Mouse (Mus musculus) adrenal gland, postnatal 4 days (tissue): ENCODE results near the gene Tmem259. TPM values are rescaled to one million over a fixed set of nuclear protein-coding genes. Genes with fewer than 3 reads are reported as not detected.
"Not testable (repeated sequence)": the region's sequence is repeated elsewhere in the genome, so short reads cannot be mapped to it uniquely, and the experiment has no call there.

Experiments used
- DNase-seq, 2 experiments: peaks; one replicate each; pipeline ENCODE4 v3.0.0; 2021 to 2022; ENCODE audit warnings: low spot score in 2 of 2, mixed read lengths in 2 of 2
- total RNA-seq, 2 experiments: library from RNA; stranded (reverse); gene quantifications; 2 replicates each; pipeline ENCODE4 v1.2.3; 2021

Tmem259 gene
- total RNA-seq, 2 experiments from 2014 or later, result 146 to 147 TPM

DNA sequence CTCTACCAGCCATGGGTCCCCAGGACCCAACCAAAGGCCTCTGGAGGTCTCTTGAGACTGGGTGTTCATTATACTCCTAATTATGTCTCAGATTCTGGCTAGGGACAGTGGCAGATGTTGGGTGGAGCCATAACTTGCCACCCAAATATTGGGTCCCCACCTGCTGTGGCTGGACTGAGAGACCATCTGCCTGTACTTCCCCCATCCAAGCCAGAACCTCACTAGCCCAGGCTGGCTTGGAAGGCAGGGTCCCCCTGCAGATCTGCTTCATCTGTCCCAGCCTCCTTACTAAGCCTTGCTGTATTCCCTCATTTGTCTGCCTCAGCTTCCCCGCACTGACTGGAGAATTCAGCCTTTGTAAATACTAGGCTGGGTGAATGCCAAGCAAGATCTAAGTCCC, 15.9 kb downstream of the Tmem259 start:
- no peak for DNase-seq

GRCm38 (mm10) chr10:79966886-79967400, 17.2 kb downstream of the Tmem259 start:
- DNase-seq, result no peak

GRCm38 (mm10) chr10:79965325-79965724, 18.8 kb downstream of the Tmem259 start:
- DNase-seq, result no peak

- DNase-seq, result no peak
Observed at GRCm38 (mm10) chr10:79964727-79965126, 19.4 kb downstream of the Tmem259 start.

GRCm38 (mm10) chr10:79960671-79961294, 23.3 kb downstream of the Tmem259 start:
- DNase-seq, result no peak

DNA sequence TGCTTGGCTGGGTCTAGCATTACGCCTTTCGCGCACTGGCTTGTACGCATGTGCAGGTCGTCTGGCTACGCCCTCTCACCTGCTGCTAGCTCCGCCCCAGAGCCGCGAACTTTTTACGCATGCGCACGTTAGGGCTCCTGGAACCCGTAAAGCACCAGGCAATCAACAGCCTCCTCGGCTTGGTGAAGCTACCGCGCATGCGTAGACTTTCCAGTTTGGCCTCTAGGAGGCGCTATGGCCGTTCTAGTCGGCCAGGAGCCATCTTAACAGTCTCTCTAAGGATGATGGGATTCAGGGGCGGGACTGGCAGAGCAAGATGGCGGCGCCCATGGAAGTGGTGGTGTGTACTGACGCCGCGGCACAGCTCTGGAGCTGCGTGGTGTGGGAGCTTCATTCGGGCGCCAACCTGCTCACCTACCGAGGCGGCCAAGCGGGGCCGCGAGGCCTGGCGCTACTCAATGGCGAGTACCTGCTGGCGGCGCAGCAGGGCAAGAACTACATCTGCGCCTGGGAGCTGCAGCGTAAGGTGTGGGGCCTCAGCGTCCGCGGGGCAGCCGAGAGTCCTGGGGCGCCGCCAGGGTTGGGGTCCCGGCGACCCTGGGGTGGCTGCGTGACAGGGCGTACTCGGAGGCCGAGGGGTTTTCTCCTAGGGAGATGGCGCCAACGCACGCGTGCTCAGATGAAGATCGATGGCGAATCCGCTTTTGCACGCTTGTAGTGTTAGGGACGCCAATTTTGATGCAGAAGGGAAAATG, 24.1 kb downstream of the Tmem259 start, which contains the start of gene Wdr18:
Gene Wdr18 (plus strand): TSS at position 306 of the 755 bp plus-strand sequence.
- DNase-seq, result peak; percentile 97 to 99

GRCm38 (mm10) chr10:79959412-79959811, 24.7 kb downstream of the Tmem259 start:
- not testable (repeated sequence) for DNase-seq

GRCm38 (mm10) chr10:79958140-79958816, 25.9 kb downstream of the Tmem259 start:
- DNase-seq, result peak; percentile 61 to 74

GRCm38 (mm10) chr10:79956643-79957154, 27.4 kb downstream of the Tmem259 start:
- DNase-seq, result no peak

DNA sequence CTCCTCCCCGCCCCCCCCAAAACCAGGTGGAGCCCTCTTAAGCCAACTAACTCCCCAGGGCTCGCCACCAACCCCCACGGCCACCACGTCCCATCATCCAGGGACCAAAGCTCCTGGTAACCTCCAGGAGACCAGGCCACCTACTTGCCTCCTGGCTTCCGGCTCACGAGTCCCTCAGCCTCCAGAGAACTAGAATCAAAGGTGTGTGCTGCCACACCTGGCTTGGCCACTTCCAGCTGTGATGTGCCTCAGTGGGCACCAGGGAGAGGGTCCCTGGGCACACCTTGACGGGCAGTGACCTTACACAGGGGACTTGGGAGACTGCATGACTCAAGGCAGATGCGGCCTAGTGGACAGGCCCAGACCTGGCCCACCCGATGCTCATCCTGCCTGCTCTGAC, 28.4 kb downstream of the Tmem259 start:
- no peak for DNase-seq

DNA sequence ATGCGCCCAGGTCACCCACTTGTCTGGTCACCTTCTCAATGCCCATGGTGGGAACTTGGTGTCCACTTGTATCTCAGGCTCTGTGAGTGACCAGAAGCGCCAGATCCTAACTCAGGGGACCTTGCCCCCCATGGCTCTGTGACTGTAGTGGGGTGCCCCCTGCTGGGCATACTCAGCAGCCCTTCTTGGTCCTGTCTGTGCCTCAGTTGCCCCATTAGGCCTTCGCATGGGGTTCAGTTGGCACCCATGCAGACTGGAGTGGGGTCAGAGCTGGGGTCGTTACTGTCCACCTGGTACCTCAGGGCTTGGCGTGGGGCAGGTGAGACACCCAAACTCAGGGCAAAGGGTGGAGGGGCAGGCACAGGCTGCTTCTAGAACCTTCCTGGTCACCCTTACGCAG, 30.2 kb downstream of the Tmem259 start:
- DNase-seq, result no peak

DNA sequence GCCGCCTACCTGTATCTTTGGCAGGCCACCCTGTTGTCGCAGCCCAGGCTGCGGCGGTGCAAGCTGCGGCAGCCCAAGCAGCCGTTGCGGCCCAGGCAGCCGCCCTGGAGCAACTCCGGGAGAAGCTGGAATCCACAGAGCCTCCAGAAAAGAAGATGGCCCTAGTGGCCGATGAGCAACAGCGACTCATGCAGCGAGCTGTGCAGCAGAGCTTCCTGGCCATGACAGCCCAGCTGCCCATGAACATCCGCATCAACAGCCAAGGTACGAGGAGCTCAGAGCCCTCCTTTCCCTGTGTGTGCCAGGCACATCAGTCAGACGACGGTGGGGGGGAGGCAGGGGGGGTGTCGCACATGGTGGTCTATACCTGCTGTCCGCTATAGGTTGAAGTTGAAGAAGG, 33.5 kb downstream of the Tmem259 start:
- DNase-seq, result no peak

DNA sequence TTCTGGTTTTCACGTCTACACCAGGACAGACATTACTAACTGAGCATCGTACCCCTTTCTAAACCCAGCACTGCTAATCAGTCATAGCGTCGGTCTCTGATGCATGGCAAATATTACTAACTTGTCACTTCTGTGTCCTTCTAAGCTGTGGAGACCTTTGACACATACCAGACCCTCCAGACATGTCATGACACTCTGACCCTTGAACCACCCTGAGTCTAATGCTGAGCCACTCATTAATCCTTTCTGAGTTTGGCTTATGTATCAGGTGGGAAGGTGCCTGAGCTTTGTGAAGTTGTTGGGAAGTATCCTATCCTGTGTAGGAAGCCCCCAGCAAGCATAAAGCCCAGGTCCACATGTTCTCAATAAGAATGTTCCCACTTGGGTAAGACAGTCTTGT, 34.3 kb downstream of the Tmem259 start:
- DNase-seq, result no peak

- DNase-seq, result no peak
Observed at GRCm38 (mm10) chr10:79947502-79947901, 36.6 kb downstream of the Tmem259 start.

DNA sequence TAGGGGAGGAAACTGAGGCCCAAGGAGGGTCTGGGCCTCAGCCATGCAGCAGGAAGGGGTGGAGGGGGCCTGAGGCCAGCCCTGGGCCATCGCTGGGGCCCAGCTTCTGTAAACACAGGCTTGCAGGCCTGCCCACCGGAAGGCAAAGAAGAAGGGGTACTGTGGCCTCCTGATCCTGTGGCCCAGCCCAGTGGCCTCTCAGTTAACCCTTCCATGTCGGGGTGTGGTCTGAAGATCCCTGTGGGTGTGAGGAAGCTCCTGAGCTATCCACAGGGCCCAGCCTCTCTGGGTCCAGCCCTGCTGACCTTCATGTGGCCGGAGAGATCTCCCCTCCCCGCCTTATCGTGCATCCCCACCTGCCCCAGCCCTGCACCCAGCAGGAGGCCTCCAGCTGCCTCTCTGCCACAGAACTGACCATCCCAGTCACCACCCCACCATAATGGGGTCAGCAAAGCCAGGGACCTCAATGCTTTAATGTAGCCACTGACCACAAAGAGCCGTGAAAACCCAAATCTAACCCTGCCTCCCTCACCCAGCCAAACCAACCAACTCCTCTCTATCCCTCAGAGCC, 37.3 kb downstream of the Tmem259 start:
- DNase-seq, result no peak

DNA sequence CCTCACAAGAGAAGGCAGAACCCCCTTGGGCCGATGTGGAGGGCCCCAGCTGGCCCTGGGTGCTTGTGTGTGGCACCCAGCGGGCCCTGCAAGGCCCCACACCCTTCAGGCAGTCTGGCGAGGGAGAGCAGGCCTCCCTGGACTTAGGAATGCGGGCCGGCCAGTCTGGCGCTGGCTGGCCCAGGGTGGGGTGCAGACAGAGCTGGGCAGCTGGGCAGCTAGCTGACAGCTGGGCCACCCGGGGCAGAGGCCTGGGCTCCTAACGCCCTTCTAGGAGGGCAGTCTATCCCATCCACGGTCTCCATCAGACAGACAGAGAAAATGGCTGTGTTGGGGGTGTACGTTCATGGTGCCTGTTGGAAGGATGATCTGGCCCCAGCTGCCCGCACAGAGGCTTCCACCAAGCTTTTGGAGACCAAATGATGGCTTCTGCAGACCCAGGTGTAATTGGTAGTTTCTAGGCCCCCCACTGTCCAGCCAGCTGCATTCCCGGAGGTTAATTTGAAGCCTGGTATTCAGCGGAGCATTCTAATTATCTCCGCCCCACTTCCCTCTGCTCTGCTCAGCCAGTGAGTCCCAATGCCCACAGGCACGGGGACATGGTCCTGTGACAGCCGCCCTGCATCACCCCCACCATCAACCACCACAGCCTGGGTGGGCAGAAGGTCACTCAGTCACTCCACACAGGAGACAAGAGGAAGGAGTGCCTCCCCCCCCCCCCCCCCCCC, 38.5 kb downstream of the Tmem259 start:
- DNase-seq, result no peak

DNA sequence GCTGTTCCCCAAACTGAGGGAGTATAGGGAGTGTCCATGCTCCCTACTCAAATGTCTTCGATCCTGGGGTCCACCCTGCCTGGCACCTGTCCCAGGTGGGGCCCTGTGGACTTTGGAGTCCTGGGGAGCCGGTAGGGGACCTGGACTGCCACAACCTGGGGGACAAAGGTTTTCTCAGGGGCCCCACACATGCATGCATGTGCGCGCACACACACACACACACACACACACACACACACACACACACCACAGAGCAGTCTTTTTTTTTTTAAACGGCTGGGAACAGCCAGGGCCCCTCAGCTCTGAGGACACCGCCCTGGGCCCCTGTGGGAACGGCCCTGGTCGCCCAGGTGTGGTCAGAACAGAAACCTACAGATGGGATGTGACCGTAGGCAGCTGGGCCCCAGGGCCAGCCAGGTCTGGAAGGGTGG, 40.6 kb downstream of the Tmem259 start:
- no peak for DNase-seq

GRCm38 (mm10) chr10:79942988-79943387, 41.1 kb downstream of the Tmem259 start:
- no peak for DNase-seq

- DNase-seq, result no peak
Observed at GRCm38 (mm10) chr10:79940749-79941148, 43.4 kb downstream of the Tmem259 start.

DNA sequence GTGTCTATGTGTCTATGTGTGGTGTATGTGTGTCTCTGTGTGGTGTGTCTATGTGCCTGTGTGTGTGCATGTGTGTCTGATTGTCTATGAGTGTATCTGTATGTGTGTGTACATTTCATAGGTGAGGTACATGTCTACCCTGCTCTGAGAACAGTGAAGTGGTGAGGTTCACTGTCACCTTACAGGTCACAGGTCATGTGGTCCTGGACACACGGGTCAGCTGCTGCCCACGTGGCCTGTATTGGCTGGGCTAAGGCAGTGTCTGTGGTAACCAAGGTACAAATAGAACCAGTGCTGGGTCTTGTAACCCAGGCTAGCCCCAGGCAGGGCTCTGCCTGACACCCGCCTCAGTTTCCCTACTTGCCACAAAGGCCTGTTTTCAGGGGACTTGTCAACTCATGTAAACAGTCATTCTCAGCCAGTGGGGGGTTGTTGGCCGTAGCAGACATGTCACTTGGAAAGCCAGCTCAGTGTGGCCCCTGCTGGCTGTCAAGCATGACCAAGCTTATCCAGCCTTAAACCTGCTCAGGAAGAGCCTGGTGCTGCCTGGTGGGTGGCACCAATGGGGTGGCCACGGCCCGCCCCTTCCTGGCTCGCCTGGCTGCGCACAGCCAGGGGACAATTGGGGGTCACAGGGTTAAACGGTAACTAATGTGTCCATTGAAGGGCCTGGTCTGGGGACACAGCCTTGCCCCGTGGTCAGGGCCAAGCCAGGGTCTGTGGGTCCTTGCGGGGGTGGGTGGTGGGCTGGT, 46.2 kb downstream of the Tmem259 start:
- no peak for DNase-seq
